Mouse (Mus musculus): ENCODE data around the gene Iqsec1. TPM values are rescaled to one million over a fixed set of nuclear protein-coding genes. Genes with fewer than 3 reads are reported as not detected.

The Iqsec1 gene
- total and polyA plus RNA-seq, 3 experiments, result 17.0 to 90.4 (median 83.5) TPM

DNA sequence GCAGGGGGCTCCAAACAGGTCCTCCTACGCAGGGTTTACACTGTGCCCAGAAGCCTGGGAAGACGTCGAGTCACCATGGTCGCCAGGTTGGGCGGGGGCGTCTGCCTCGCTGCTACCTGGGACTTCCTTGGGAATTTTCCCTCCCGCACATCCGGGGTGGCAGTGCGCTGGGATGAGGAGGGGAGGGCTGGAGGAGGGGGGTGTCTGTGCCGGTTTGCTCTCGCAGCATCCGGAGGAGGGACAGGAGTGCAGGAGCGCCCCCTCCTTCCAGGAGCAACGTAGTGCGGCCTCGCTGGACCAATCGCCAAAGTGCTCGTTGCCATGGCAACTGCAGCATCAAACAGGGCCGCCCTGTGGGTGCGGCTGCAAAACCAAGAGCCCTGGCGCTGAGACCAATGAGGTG is 178.5 kb downstream of the Iqsec1 start:
- dilution Hi-C loops (cut with MboI; ENCODE audit: extremely low pct_ligation_motif_present, extremely low pct_unique_long_range_greater_than_20kb, low sequenced_read_pairs) (no loop called here), in situ Hi-C loops (cut with MboI; ENCODE audit: low pct_ligation_motif_present, low pct_unique_long_range_greater_than_20kb, low sequenced_read_pairs) (loop anchor here (5.0 to 25.0 kb wide), 2 partner anchors 68 to 148 kb away; no protein-coding TSS in a partner anchor)
- Histone ChIP-seq H3K27ac (ENCODE audit: insufficient read depth, low read depth) (no peak overlapping the region), H3K36me3 (replicated peaks in 1 of 2; ENCODE audit: control insufficient read depth in 1 of 2, insufficient read depth in 1 of 2, low read length in 1 of 2) (no peaks in the 10 kb centered on the region), H3K9me3 (replicated peaks; ENCODE audit: low read length) (no peaks in the 10 kb centered on the region), H3K4me2 (ENCODE audit: insufficient read depth, low read depth, poor library complexity, severe bottlenecking) (peak overlapping the region; percentile 22; the same call in 1 of the 2 replicates), H3K9ac (ENCODE audit: insufficient read depth, low read depth) (no peak overlapping the region), H3K4me3 (replicated peaks in 1 of 3; ENCODE audit: low read depth in 2 of 3, low read length in 2 of 3, poor library complexity in 1 of 3) (peak overlapping the region in 1 of 3 experiments; percentile 22), H3K4me1 (ENCODE audit: control insufficient read depth in 1 of 2, insufficient read depth in 2 of 2) (peaks cover 4 to 42% of the 10 kb centered on the region in 2 experiments; a peak in 3 of 4 replicates), H3K79me2 (replicated peaks; ENCODE audit: control insufficient read depth, extremely low read depth, insufficient read depth, poor library complexity, severe bottlenecking) (no peaks in the 10 kb centered on the region), H3K27me3 (replicated peaks) (peaks cover 32% of the 10 kb centered on the region)
- no peak for TF ChIP-seq POLR2A (IDR thresholded peaks at IDR 0.05; ENCODE audit: low read depth, low read length)
- no peak for TF ChIP-seq ZKSCAN1 (IDR thresholded peaks at IDR 0.05; ENCODE audit: borderline replicate concordance, low read depth, low read length)
- no peak for TF ChIP-seq GABPA (IDR thresholded peaks at IDR 0.05; ENCODE audit: insufficient replicate concordance, low read depth, low read length)
- TF ChIP-seq BHLHE40 (IDR thresholded peaks at IDR 0.05; ENCODE audit: low read depth, low read length), result no peak
- peak in 1 of 2 experiments; percentile 64; a peak in 2 of 4 replicates for TF ChIP-seq CTCF (conservative IDR thresholded peaks at IDR 0.05 in 1 of 2, IDR thresholded peaks at IDR 0.05 in 1 of 2; ENCODE audit: low read depth in 2 of 2, low read length in 2 of 2)
- TF ChIP-seq UBTF (IDR thresholded peaks at IDR 0.05; ENCODE audit: low read depth, low read length), result no peak
- no peak for TF ChIP-seq HCFC1 (IDR thresholded peaks at IDR 0.05; ENCODE audit: low read depth, low read length)
- TF ChIP-seq MYC (IDR thresholded peaks at IDR 0.05; ENCODE audit: low read depth, low read length), result no peak
- TF ChIP-seq CHD2 (IDR thresholded peaks at IDR 0.05; ENCODE audit: low read length), result no peak
- TF ChIP-seq CHD1 (IDR thresholded peaks at IDR 0.05; ENCODE audit: low read depth, low read length), result no peak
- peak; percentile 37 for TF ChIP-seq SMC3 (IDR thresholded peaks at IDR 0.05; ENCODE audit: low read depth, low read length)
- peak; percentile 53 for TF ChIP-seq RAD21 (IDR thresholded peaks at IDR 0.05; ENCODE audit: low read depth, low read length)
- no peak for TF ChIP-seq NELFE (IDR thresholded peaks at IDR 0.05; ENCODE audit: low read depth, low read length)
- no peak for TF ChIP-seq JUND (conservative IDR thresholded peaks at IDR 0.05; ENCODE audit: low read depth, low read length)
- TF ChIP-seq SIN3A (IDR thresholded peaks at IDR 0.05; ENCODE audit: low read length), result no peak
- no peak for TF ChIP-seq IRF4 (IDR thresholded peaks at IDR 0.05; ENCODE audit: low read depth, low read length)
- no peak for TF ChIP-seq TBP (conservative IDR thresholded peaks at IDR 0.05; ENCODE audit: low read depth, low read length)
- TF ChIP-seq NRF1 (IDR thresholded peaks at IDR 0.05; ENCODE audit: low read depth, low read length), result no peak
- TF ChIP-seq ZMIZ1 (IDR thresholded peaks at IDR 0.05; ENCODE audit: low read depth, low read length), result no peak
- TF ChIP-seq EP300 (IDR thresholded peaks at IDR 0.05; ENCODE audit: low read length), result no peak
- TF ChIP-seq ELF1 (IDR thresholded peaks at IDR 0.05; ENCODE audit: low read depth, low read length), result peak; percentile 24; the same call in 1 of the 2 replicates
- no peak for TF ChIP-seq KAT2A (IDR thresholded peaks at IDR 0.05; ENCODE audit: insufficient replicate concordance, low read length)
- TF ChIP-seq MXI1 (IDR thresholded peaks at IDR 0.05; ENCODE audit: low read depth, low read length), result peak; percentile 77
- TF ChIP-seq E2F4 (IDR thresholded peaks at IDR 0.05; ENCODE audit: insufficient replicate concordance, low read depth, low read length), result no peak
- TF ChIP-seq ETS1 (conservative IDR thresholded peaks at IDR 0.05; ENCODE audit: low read depth, low read length), result no peak
- no peak for TF ChIP-seq JUN (IDR thresholded peaks at IDR 0.05; ENCODE audit: insufficient read depth, low read depth, low read length)
- no peak for TF ChIP-seq USF1 (IDR thresholded peaks at IDR 0.05; ENCODE audit: low read depth, low read length)
- no peak for TF ChIP-seq MAFK (IDR thresholded peaks at IDR 0.05; ENCODE audit: insufficient replicate concordance, low read length)
- TF ChIP-seq ZNF384 (IDR thresholded peaks at IDR 0.05; ENCODE audit: low read depth, low read length), result no peak
- no peak for TF ChIP-seq RCOR1 (conservative IDR thresholded peaks at IDR 0.05; ENCODE audit: low read depth, low read length)
- no peak for TF ChIP-seq MAZ (IDR thresholded peaks at IDR 0.05; ENCODE audit: low read depth, low read length)
- TF ChIP-seq POLR2AphosphoS2 (IDR thresholded peaks at IDR 0.05; ENCODE audit: low read depth, low read length), result no peak
- no peak for TF ChIP-seq ZC3H11A (IDR thresholded peaks at IDR 0.05; ENCODE audit: low read depth, low read length)
- no peak for TF ChIP-seq PAX5 (IDR thresholded peaks at IDR 0.05; ENCODE audit: low read length)
- peak; percentile 83 for DNase-seq (ENCODE audit: extremely low read depth)
